Mouse (Mus musculus) testis, postnatal 10 days (tissue): ENCODE data around the gene Rdh11.
A peak's percentile ranks its signal among the peaks of the same experiment; 100 is the strongest.
"Not testable (repeated sequence)": the region's sequence is repeated elsewhere in the genome, so short reads cannot be mapped to it uniquely, and the experiment has no call there.

Source experiments
- DNase-seq: peaks from one replicate; pipeline ENCODE4 v3.0.0; 2021; ENCODE audit warnings: low spot score

The Rdh11 gene

GRCm38 (mm10) chr12:79192193-79192592 lies at the start of gene Rdh11:
TSS of gene Rdh11 (minus strand) at chr12:79192293.
- DNase-seq, result no peak

- DNase-seq, result no peak
Measured at GRCm38 (mm10) chr12:79235485-79236080, 43.5 kb upstream of the Rdh11 start.

GRCm38 (mm10) chr12:79217511-79217910 lies 25.4 kb upstream of the Rdh11 start:
- no peak for DNase-seq

- DNase-seq, result no peak
Measured at GRCm38 (mm10) chr12:79211447-79211846, 19.4 kb upstream of the Rdh11 start.

GRCm38 (mm10) chr12:79208703-79209464 lies 16.8 kb upstream of the Rdh11 start, which contains the start of gene Rdh12:
TSS of gene Rdh12 (plus strand) at chr12:79208914.
- DNase-seq, result no peak

- DNase-seq, result no peak
Measured at GRCm38 (mm10) chr12:79201882-79202281, 9.8 kb upstream of the Rdh11 start.

- no peak for DNase-seq
Measured at GRCm38 (mm10) chr12:79197105-79197504, 5.0 kb upstream of the Rdh11 start.

GRCm38 (mm10) chr12:79193441-79193840 lies 1.3 kb upstream of the Rdh11 start:
- peak; percentile 83 for DNase-seq

GRCm38 (mm10) chr12:79191701-79192100 lies 392 bp downstream of the Rdh11 start:
- DNase-seq, result peak; percentile 80

- peak; percentile 66 for DNase-seq
Measured at GRCm38 (mm10) chr12:79190931-79191673, 991 bp downstream of the Rdh11 start.

- DNase-seq, result not testable (repeated sequence)
Measured at GRCm38 (mm10) chr12:79185160-79185559, 6.9 kb downstream of the Rdh11 start.

GRCm38 (mm10) chr12:79175998-79176397 lies 16.1 kb downstream of the Rdh11 start:
- no peak for DNase-seq

- no peak for DNase-seq
Measured at GRCm38 (mm10) chr12:79173721-79174120, 18.4 kb downstream of the Rdh11 start.

- DNase-seq, result peak; percentile 90
Measured at GRCm38 (mm10) chr12:79172019-79172941, 19.8 kb downstream of the Rdh11 start, which contains the start of gene Vti1b. TSS of gene Vti1b (minus strand) at chr12:79172667.

- DNase-seq, result no peak
Measured at GRCm38 (mm10) chr12:79171269-79171995, 20.7 kb downstream of the Rdh11 start.

- DNase-seq, result no peak
Measured at GRCm38 (mm10) chr12:79170421-79170820, 21.7 kb downstream of the Rdh11 start.

- DNase-seq, result no peak
Measured at GRCm38 (mm10) chr12:79169173-79169572, 22.9 kb downstream of the Rdh11 start.

- no peak for DNase-seq
Measured at GRCm38 (mm10) chr12:79162876-79163275, 29.2 kb downstream of the Rdh11 start.

GRCm38 (mm10) chr12:79149653-79150052 lies 42.4 kb downstream of the Rdh11 start:
- no peak for DNase-seq

GRCm38 (mm10) chr12:79141384-79141783 lies 50.7 kb downstream of the Rdh11 start:
- DNase-seq, result no peak

GRCm38 (mm10) chr12:79140811-79141210 lies 51.3 kb downstream of the Rdh11 start:
- DNase-seq, result no peak
